Mouse (Mus musculus): ENCODE results near the gene Hist2h4. TPM values are rescaled to one million over a fixed set of nuclear protein-coding genes. Genes with fewer than 3 reads are reported as not detected.

Gene Hist2h4
- 2.5 TPM for polyA plus RNA-seq (2015; fragmentation: Illumina TruSeq; extraction: RNeasy Lipid Tissue Mini Kit (QIAGEN cat#74804); ENCODE audit: insufficient read depth, low read depth, low replicate concordance)

GRCm38 (mm10) chr3:96262979-96263550 is at the start of gene Hist2h4:
TSS of gene Hist2h4 (minus strand) at chr3:96263311.

GRCm38 (mm10) chr3:96293787-96294186 is 30.7 kb upstream of the Hist2h4 start, which contains the start of gene Fcgr1:
TSS of gene Fcgr1 (minus strand) at chr3:96293969.

GRCm38 (mm10) chr3:96269511-96270474 is 6.7 kb upstream of the Hist2h4 start, which contains the start of gene Hist2h2bb:
TSS of gene Hist2h2bb (plus strand) at chr3:96269752.

GRCm38 (mm10) chr3:96268051-96268775 is 5.1 kb upstream of the Hist2h4 start, which contains the start of gene Hist2h3b:
TSS of gene Hist2h3b (plus strand) at chr3:96268654.

GRCm38 (mm10) chr3:96246427-96246856 is 16.7 kb downstream of the Hist2h4 start, which contains the start of gene Hist2h3c1:
TSS of gene Hist2h3c1 (plus strand) at chr3:96246685.

GRCm38 (mm10) chr3:96245003-96245886 is 17.9 kb downstream of the Hist2h4 start, which contains the start of gene Hist2h2aa1:
TSS of gene Hist2h2aa1 (plus strand) at chr3:96245497.

GRCm38 (mm10) chr3:96239949-96240798 is 22.9 kb downstream of the Hist2h4 start, which contains the start of gene Hist2h2aa2:
TSS of gene Hist2h2aa2 (minus strand) at chr3:96240276.

GRCm38 (mm10) chr3:96238954-96239793 is 23.9 kb downstream of the Hist2h4 start, which contains the start of gene Hist2h3c2:
TSS of gene Hist2h3c2 (minus strand) at chr3:96239127.

GRCm38 (mm10) chr3:96220765-96221639 is 42.1 kb downstream of the Hist2h4 start, which contains the start of the genes Hist2h2ac and Hist2h2be:
TSS of gene Hist2h2ac (minus strand) at chr3:96220880.
TSS of gene Hist2h2be (plus strand) at chr3:96221119.

GRCm38 (mm10) chr3:96219661-96220130 is 43.4 kb downstream of the Hist2h4 start, which contains the start of the genes Bola1 and Hist2h2ab:
TSS of gene Bola1 (minus strand) at chr3:96219709.
TSS of gene Hist2h2ab (plus strand) at chr3:96219865.

Other genes starting within 250 kb of the Hist2h4 start
- 7.2 TPM for gene Vps45, start 204.8 kb downstream of the Hist2h4 start, polyA plus RNA-seq (2015; fragmentation: Illumina TruSeq; extraction: RNeasy Lipid Tissue Mini Kit (QIAGEN cat#74804); ENCODE audit: insufficient read depth, low read depth, low replicate concordance)
- 4.3 TPM for gene Otud7b, start 158.8 kb downstream of the Hist2h4 start, polyA plus RNA-seq (2015; fragmentation: Illumina TruSeq; extraction: RNeasy Lipid Tissue Mini Kit (QIAGEN cat#74804); ENCODE audit: insufficient read depth, low read depth, low replicate concordance)
- gene Mtmr11, start 101.3 kb downstream of the Hist2h4 start, polyA plus RNA-seq (2015; fragmentation: Illumina TruSeq; extraction: RNeasy Lipid Tissue Mini Kit (QIAGEN cat#74804); ENCODE audit: insufficient read depth, low read depth, low replicate concordance): 4.8 TPM
- 11.0 TPM for gene Sf3b4, start 91.0 kb downstream of the Hist2h4 start, polyA plus RNA-seq (2015; fragmentation: Illumina TruSeq; extraction: RNeasy Lipid Tissue Mini Kit (QIAGEN cat#74804); ENCODE audit: insufficient read depth, low read depth, low replicate concordance)
- 3.8 TPM for gene Sv2a, start 82.2 kb downstream of the Hist2h4 start, polyA plus RNA-seq (2015; fragmentation: Illumina TruSeq; extraction: RNeasy Lipid Tissue Mini Kit (QIAGEN cat#74804); ENCODE audit: insufficient read depth, low read depth, low replicate concordance)
- gene Bola1, start 43.6 kb downstream of the Hist2h4 start, polyA plus RNA-seq (2015; fragmentation: Illumina TruSeq; extraction: RNeasy Lipid Tissue Mini Kit (QIAGEN cat#74804); ENCODE audit: insufficient read depth, low read depth, low replicate concordance): 9.0 TPM
- gene Hist2h2ab, start 43.4 kb downstream of the Hist2h4 start, polyA plus RNA-seq (2015; fragmentation: Illumina TruSeq; extraction: RNeasy Lipid Tissue Mini Kit (QIAGEN cat#74804); ENCODE audit: insufficient read depth, low read depth, low replicate concordance): not detected
- not detected for gene Hist2h2ac, start 42.4 kb downstream of the Hist2h4 start, polyA plus RNA-seq (2015; fragmentation: Illumina TruSeq; extraction: RNeasy Lipid Tissue Mini Kit (QIAGEN cat#74804); ENCODE audit: insufficient read depth, low read depth, low replicate concordance)
- 3.3 TPM for gene Hist2h2be, start 42.2 kb downstream of the Hist2h4 start, polyA plus RNA-seq (2015; fragmentation: Illumina TruSeq; extraction: RNeasy Lipid Tissue Mini Kit (QIAGEN cat#74804); ENCODE audit: insufficient read depth, low read depth, low replicate concordance)
- gene Hist2h3c2, start 24.2 kb downstream of the Hist2h4 start, polyA plus RNA-seq (2015; fragmentation: Illumina TruSeq; extraction: RNeasy Lipid Tissue Mini Kit (QIAGEN cat#74804); ENCODE audit: insufficient read depth, low read depth, low replicate concordance): not detected
- 53.9 TPM for gene Hist2h2aa2, start 23.0 kb downstream of the Hist2h4 start, polyA plus RNA-seq (2015; fragmentation: Illumina TruSeq; extraction: RNeasy Lipid Tissue Mini Kit (QIAGEN cat#74804); ENCODE audit: insufficient read depth, low read depth, low replicate concordance)
- gene Hist2h2aa1, start 17.8 kb downstream of the Hist2h4 start, polyA plus RNA-seq (2015; fragmentation: Illumina TruSeq; extraction: RNeasy Lipid Tissue Mini Kit (QIAGEN cat#74804); ENCODE audit: insufficient read depth, low read depth, low replicate concordance): 9.9 TPM
- 5.1 TPM for gene Hist2h3c1, start 16.6 kb downstream of the Hist2h4 start, polyA plus RNA-seq (2015; fragmentation: Illumina TruSeq; extraction: RNeasy Lipid Tissue Mini Kit (QIAGEN cat#74804); ENCODE audit: insufficient read depth, low read depth, low replicate concordance)
- gene Hist2h3b, start 5.3 kb upstream of the Hist2h4 start, polyA plus RNA-seq (2015; fragmentation: Illumina TruSeq; extraction: RNeasy Lipid Tissue Mini Kit (QIAGEN cat#74804); ENCODE audit: insufficient read depth, low read depth, low replicate concordance): not detected
- not detected for gene Hist2h2bb, start 6.4 kb upstream of the Hist2h4 start, polyA plus RNA-seq (2015; fragmentation: Illumina TruSeq; extraction: RNeasy Lipid Tissue Mini Kit (QIAGEN cat#74804); ENCODE audit: insufficient read depth, low read depth, low replicate concordance)
- gene Fcgr1, start 30.7 kb upstream of the Hist2h4 start, polyA plus RNA-seq (2015; fragmentation: Illumina TruSeq; extraction: RNeasy Lipid Tissue Mini Kit (QIAGEN cat#74804); ENCODE audit: insufficient read depth, low read depth, low replicate concordance): 0.61 TPM
- not detected for gene BC107364, start 189.0 kb upstream of the Hist2h4 start, polyA plus RNA-seq (2015; fragmentation: Illumina TruSeq; extraction: RNeasy Lipid Tissue Mini Kit (QIAGEN cat#74804); ENCODE audit: insufficient read depth, low read depth, low replicate concordance)

Measured in pancreas, adult 10 weeks (tissue).